Mouse (Mus musculus) heart, postnatal 0 days (tissue): ENCODE measurements at regions not wholly inside any gene's neighbourhood (a gene's known extent, or its start where the extent isn't known, plus 50 kb on each side); places are given as distances from the start of the nearest gene placed in this dataset.

Experiments used
- CTCF ChIP-seq: IDR thresholded peaks from 2 replicates; pipeline ENCODE4 v1.5.1; 2016; ENCODE audit warnings: antibody characterized with exemption, control low read depth, low read depth
- EP300 ChIP-seq: IDR thresholded peaks from 2 replicates; pipeline ENCODE4 v1.6.1; 2016; ENCODE audit warnings: antibody characterized with exemption, low read depth

DNA sequence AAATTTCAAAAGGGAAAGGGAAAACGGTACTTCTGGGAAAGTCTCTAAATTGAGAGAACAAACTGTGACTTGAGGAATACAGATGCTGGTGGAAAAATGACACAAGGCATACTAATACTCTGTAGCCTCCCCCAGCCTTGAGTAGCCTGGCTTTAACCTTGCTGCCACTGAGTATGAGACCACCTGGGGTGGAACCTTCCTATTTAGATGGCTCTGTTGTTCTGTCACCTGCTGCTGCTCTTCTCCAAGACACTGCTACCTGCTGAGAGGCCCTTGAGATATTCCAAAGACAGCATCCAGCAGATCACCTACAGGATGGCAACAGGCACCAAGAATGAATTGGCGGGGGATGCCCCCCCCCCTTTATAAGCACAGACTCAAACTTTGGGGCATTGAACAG, 380.5 kb upstream of the Klf6 start:
- TF ChIP-seq CTCF (no peak), EP300 (no peak)
